Mouse (Mus musculus) CD4-positive helper T cell, adult 2 months (primary cell): ENCODE measurements around the gene Adcy1.
A peak's percentile ranks its signal among the peaks of the same experiment; 100 is the strongest.

Experiments
- DNase-seq: peaks from one replicate; pipeline ENCODE4 v3.0.0-alpha.2; 2012; ENCODE audit warnings: low read depth, missing footprints, low spot score

Gene Adcy1

GRCm38 (mm10) chr11:7135763-7136162 is 72.5 kb downstream of the Adcy1 start:
- no peak for DNase-seq

GRCm38 (mm10) chr11:7136246-7136855 is 73.1 kb downstream of the Adcy1 start:
- no peak for DNase-seq

GRCm38 (mm10) chr11:7138370-7138769 is 75.1 kb downstream of the Adcy1 start:
- DNase-seq: no peak

- peak; percentile 20 for DNase-seq
Observed at GRCm38 (mm10) chr11:7140449-7140848, 77.2 kb downstream of the Adcy1 start.

GRCm38 (mm10) chr11:7142725-7143124 is 79.4 kb downstream of the Adcy1 start:
- no peak for DNase-seq

- no peak for DNase-seq
Observed at GRCm38 (mm10) chr11:7144369-7144768, 81.1 kb downstream of the Adcy1 start.

- peak; percentile 83 for DNase-seq
Observed at GRCm38 (mm10) chr11:7145221-7145620, 81.9 kb downstream of the Adcy1 start.

GRCm38 (mm10) chr11:7147536-7147935 is 84.2 kb downstream of the Adcy1 start:
- DNase-seq: no peak

- DNase-seq: no peak
Observed at GRCm38 (mm10) chr11:7147945-7148344, 84.7 kb downstream of the Adcy1 start.

GRCm38 (mm10) chr11:7149471-7149870 is 86.2 kb downstream of the Adcy1 start:
- DNase-seq: no peak

GRCm38 (mm10) chr11:7150511-7150910 is 87.2 kb downstream of the Adcy1 start:
- DNase-seq: no peak

GRCm38 (mm10) chr11:7152371-7152770 is 89.1 kb downstream of the Adcy1 start:
- no peak for DNase-seq

- DNase-seq: no peak
Observed at GRCm38 (mm10) chr11:7153081-7153480, 89.8 kb downstream of the Adcy1 start.

GRCm38 (mm10) chr11:7156427-7156826 is 93.1 kb downstream of the Adcy1 start:
- DNase-seq: no peak

GRCm38 (mm10) chr11:7158196-7158595 is 94.9 kb downstream of the Adcy1 start:
- DNase-seq: no peak

- no peak for DNase-seq
Observed at GRCm38 (mm10) chr11:7160146-7160545, 96.9 kb downstream of the Adcy1 start.

GRCm38 (mm10) chr11:7160637-7161101 is 97.4 kb downstream of the Adcy1 start:
- no peak for DNase-seq

- DNase-seq: peak; percentile 52
Observed at GRCm38 (mm10) chr11:7161502-7162174, 98.3 kb downstream of the Adcy1 start.

GRCm38 (mm10) chr11:7164416-7164815 is 101.1 kb downstream of the Adcy1 start:
- no peak for DNase-seq

- DNase-seq: no peak
Observed at GRCm38 (mm10) chr11:7169645-7170044, 106.4 kb downstream of the Adcy1 start.

- no peak for DNase-seq
Observed at GRCm38 (mm10) chr11:7173664-7174063, 110.4 kb downstream of the Adcy1 start.

- DNase-seq: no peak
Observed at GRCm38 (mm10) chr11:7178724-7179123, 115.4 kb downstream of the Adcy1 start.

GRCm38 (mm10) chr11:7179276-7179675 is 116.0 kb downstream of the Adcy1 start:
- no peak for DNase-seq
